Mouse (Mus musculus): ENCODE data around the gene Ptprj.

- TF ChIP-seq CTCF (IDR thresholded peaks at IDR 0.05; ENCODE audit: low read depth, low read length) = no peak
- no peak for TF ChIP-seq POLR2A (IDR thresholded peaks at IDR 0.05; ENCODE audit: extremely low read depth, insufficient read depth, low read length)
These were observed 43.9 kb downstream of the Ptprj start for GRCm38 (mm10) chr2:90536555-90536954.
